Mouse (Mus musculus) cerebellum, adult 2 months (tissue): Measurements from ENCODE around the gene Hoga1.

Experiments
- CTCF ChIP-seq: fragments of 200-500 bp; IDR thresholded peaks from 2 replicates; pipeline ENCODE4 v1.5.1; 2011; ENCODE audit warnings: low read depth, mild to moderate bottlenecking, control low read depth, low read length, moderate library complexity, borderline replicate concordance; ENCODE audit not compliant: insufficient read depth
- POLR2A ChIP-seq: fragments of 200-500 bp; IDR thresholded peaks from 2 replicates; pipeline ENCODE4 v1.6.1; 2011; ENCODE audit warnings: low read length, control low read depth, borderline replicate concordance; ENCODE audit not compliant: insufficient read depth

DNA sequence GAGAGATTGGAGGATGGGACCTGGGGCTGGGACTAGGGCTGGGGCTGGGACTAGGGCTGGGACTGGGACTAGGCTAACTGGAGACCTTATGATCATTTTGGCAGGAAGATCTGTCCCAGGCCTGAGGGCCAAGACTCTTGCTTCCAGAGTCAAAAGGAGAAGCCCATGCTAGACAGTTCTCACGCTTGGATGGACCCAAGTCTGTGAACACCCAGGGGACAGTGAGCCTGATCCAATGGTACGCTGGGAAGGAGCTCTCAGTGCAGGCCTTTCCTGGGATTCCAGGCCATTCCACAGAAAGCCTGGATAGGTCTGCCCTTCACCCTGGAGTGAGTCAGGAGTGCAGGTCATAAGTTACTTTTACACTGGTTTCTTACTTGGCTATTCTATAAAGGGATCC is 29.6 kb downstream of the Hoga1 start:
- TF ChIP-seq CTCF (no peak), POLR2A (no peak)
